Mouse (Mus musculus) midbrain, postnatal 0 days (tissue): ENCODE measurements at regions not wholly inside any gene's neighbourhood (a gene's known extent, or its start where the extent isn't known, plus 50 kb on each side); places are given as distances from the start of the nearest gene placed in this dataset.
"Not testable (repeated sequence)": the region's sequence is repeated elsewhere in the genome, so short reads cannot be mapped to it uniquely, and the experiment has no call there.

Experiments used
- ATAC-seq: fragments of 200-750 bp; cut with Nextera tagmentation; 2 replicates; pipeline ENCODE4 v1.8.0; 2017; ENCODE audit warnings: moderate number of reproducible peaks, mild to moderate bottlenecking, moderate TSS enrichment, moderate library complexity; ENCODE audit not compliant: low FRiP score
- DNase-seq: peaks from one replicate; pipeline ENCODE4 v3.0.0-alpha.2; 2015; ENCODE audit warnings: low spot score
- H3K27ac ChIP-seq: fragments of 300-500 bp; sonication (generic); 2 replicates; pipeline ENCODE4 v1.5.1; 2014; ENCODE audit warnings: low read depth, mild to moderate bottlenecking, low read length, mixed read lengths
- H3K27me3 ChIP-seq: fragments of 300-500 bp; sonication (generic); 2 replicates; pipeline ENCODE4 v1.6.1; 2014; ENCODE audit warnings: low read length, control low read depth, mixed read lengths; ENCODE audit not compliant: insufficient read depth
- H3K36me3 ChIP-seq: fragments of 300-500 bp; sonication (generic); 2 replicates; pipeline ENCODE4 v1.6.1; 2014; ENCODE audit warnings: low read length, control low read depth, mixed read lengths; ENCODE audit not compliant: insufficient read depth
- H3K4me1 ChIP-seq: fragments of 300-500 bp; sonication (generic); 2 replicates; pipeline ENCODE4 v1.6.1; 2014; ENCODE audit warnings: mild to moderate bottlenecking, control low read depth, antibody characterized with exemption, low read length, mixed read lengths; ENCODE audit not compliant: insufficient read depth
- H3K4me2 ChIP-seq: fragments of 300-500 bp; sonication (generic); 2 replicates; pipeline ENCODE4 v1.6.1; 2014; ENCODE audit warnings: low read depth, mild to moderate bottlenecking, low read length, mixed read lengths; ENCODE audit not compliant: poor library complexity, severe bottlenecking
- H3K4me3 ChIP-seq: fragments of 300-500 bp; sonication (generic); 2 replicates; pipeline ENCODE4 v1.5.1; 2014; ENCODE audit warnings: low read depth, mild to moderate bottlenecking, low read length, moderate library complexity
- H3K9ac ChIP-seq: fragments of 300-500 bp; sonication (generic); replicated peaks from 2 replicates; pipeline ENCODE4 v1.6.1; 2014; ENCODE audit warnings: mild to moderate bottlenecking, low read length, moderate library complexity, mixed read lengths; ENCODE audit not compliant: poor library complexity, severe bottlenecking
- H3K9me3 ChIP-seq: fragments of 300-500 bp; sonication (generic); 2 replicates; pipeline ENCODE4 v1.6.1; 2016; ENCODE audit warnings: low read length, control low read depth
- CTCF ChIP-seq: IDR thresholded peaks from 2 replicates; pipeline ENCODE4 v1.5.1; 2016; ENCODE audit warnings: antibody characterized with exemption, mild to moderate bottlenecking
- WGBS: fragments of 180-500 bp; shearing (Covaris S2); extraction: QIAGEN DNeasy Blood & Tissue Kit; methylation state at CpG from one replicate; pipeline ENCODE4 v1.1.7; 2014; 5-methylcytosine and 5-hydroxymethylcytosine counted together

GRCm38 (mm10) chr11:7780476-7781112, 566.9 kb upstream of the Igfbp3 start:
- ATAC-seq (no peak), DNase-seq (no peak)
- no peaks in the 10 kb centered on the region for H3K4me1 ChIP-seq
- H3K27me3 ChIP-seq: no peaks in the 10 kb centered on the region
- no peak overlapping the region for H3K4me3 ChIP-seq
- no peak overlapping the region for H3K27ac ChIP-seq
- TF ChIP-seq CTCF: no peak
- no peak overlapping the region for H3K9ac ChIP-seq
- H3K4me2 ChIP-seq: no peak overlapping the region
- WGBS: 92% methylated on average over 8 of the region's 8 CpGs
- no peaks in the 10 kb centered on the region for H3K36me3 ChIP-seq
- no peaks in the 10 kb centered on the region for H3K9me3 ChIP-seq

DNA sequence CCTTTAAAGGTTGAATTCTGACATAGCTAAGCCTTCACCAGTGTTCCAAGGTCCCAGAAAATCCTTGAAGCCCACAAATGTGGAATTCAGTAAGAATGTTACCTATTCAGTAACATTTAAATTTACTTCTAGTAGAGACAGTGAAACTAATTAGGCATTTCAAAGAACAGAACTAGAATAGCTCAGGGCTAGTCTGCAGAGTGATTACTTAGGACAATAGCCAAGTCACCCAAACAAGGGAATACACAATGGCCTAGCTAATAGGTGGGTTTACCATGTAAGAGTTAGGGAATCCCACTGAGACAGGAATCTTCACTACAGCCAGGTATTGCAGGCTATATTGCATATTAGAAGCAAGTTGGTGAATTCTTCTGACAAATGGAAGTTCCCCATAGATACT, 561.6 kb upstream of the Igfbp3 start:
- H3K9ac ChIP-seq, H3K27ac ChIP-seq, H3K9me3 ChIP-seq, DNase-seq, H3K36me3 ChIP-seq, H3K4me1 ChIP-seq, ATAC-seq, H3K27me3 ChIP-seq, H3K4me3 ChIP-seq, H3K4me2 ChIP-seq: not testable (repeated sequence)

- Histone ChIP-seq H3K9ac (no peak overlapping the region), H3K4me3 (no peak overlapping the region), H3K36me3 (no peaks in the 10 kb centered on the region), H3K9me3 (no peaks in the 10 kb centered on the region), H3K4me1 (no peaks in the 10 kb centered on the region), H3K27me3 (no peaks in the 10 kb centered on the region), H3K27ac (no peak overlapping the region), H3K4me2 (no peak overlapping the region)
- ATAC-seq (no peak), DNase-seq (no peak)
- no peak for TF ChIP-seq CTCF
- WGBS: 76% methylated on average over 1 of the region's 1 CpGs
These were observed 551.6 kb upstream of the Igfbp3 start for GRCm38 (mm10) chr11:7765303-7765702.

DNA sequence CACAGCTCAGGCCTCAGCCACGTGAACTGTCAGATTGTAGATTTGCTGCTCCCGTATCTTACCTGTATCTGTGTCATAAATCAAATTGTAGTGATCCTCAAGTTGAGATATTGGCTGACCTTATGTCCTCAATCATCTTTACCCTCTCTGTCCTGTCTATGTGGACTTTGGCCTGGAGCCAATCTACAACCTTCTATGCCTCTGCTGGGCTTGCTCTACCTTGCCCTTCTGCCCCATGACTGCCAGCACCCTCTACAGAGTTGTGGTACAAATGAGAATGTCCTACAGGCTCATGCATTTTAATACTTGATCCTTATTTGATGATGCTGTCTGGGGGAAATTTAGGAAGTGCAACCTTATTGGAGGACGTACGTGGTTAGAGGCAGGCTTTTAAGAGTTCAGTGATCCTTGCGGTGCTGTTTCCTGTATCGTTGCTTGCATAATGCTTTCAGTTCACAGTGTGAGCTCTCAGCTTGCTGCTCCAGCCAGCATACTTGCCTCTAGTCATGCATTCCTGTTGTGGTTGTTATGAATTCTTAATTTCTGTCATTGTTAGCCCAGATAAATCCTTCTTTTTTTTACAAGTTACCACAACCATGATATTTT, 545.2 kb upstream of the Igfbp3 start:
- Histone ChIP-seq H3K9ac (no peak overlapping the region), H3K27ac (no peak overlapping the region), H3K4me1 (no peaks in the 10 kb centered on the region), H3K9me3 (no peaks in the 10 kb centered on the region), H3K4me3 (no peak overlapping the region), H3K4me2 (no peak overlapping the region), H3K36me3 (no peaks in the 10 kb centered on the region), H3K27me3 (no peaks in the 10 kb centered on the region)
- 76% methylated on average over 6 of the region's 6 CpGs for WGBS
- TF ChIP-seq CTCF: no peak
- DNase-seq: no peak
- ATAC-seq: no peak
